Mouse (Mus musculus): Measurements from ENCODE around the gene Mief2. TPM values are rescaled to one million over a fixed set of nuclear protein-coding genes. Genes with fewer than 3 reads are reported as not detected.

The Mief2 gene
- 2.0 and 2.2 TPM in 2 replicates for polyA plus RNA-seq (2012; rRNA removed)

GRCm38 (mm10) chr11:60728260-60728761 lies at the start of gene Mief2:
TSS of gene Mief2 (plus strand) at chr11:60728398.

GRCm38 (mm10) chr11:60699524-60700075 lies 28.6 kb upstream of the Mief2 start, which contains the start of gene Llgl1:
TSS of gene Llgl1 (plus strand) at chr11:60699723.

GRCm38 (mm10) chr11:60726601-60727391 lies 1.4 kb upstream of the Mief2 start, which contains the start of gene Flii:
TSS of gene Flii (minus strand) at chr11:60727263.

DNA sequence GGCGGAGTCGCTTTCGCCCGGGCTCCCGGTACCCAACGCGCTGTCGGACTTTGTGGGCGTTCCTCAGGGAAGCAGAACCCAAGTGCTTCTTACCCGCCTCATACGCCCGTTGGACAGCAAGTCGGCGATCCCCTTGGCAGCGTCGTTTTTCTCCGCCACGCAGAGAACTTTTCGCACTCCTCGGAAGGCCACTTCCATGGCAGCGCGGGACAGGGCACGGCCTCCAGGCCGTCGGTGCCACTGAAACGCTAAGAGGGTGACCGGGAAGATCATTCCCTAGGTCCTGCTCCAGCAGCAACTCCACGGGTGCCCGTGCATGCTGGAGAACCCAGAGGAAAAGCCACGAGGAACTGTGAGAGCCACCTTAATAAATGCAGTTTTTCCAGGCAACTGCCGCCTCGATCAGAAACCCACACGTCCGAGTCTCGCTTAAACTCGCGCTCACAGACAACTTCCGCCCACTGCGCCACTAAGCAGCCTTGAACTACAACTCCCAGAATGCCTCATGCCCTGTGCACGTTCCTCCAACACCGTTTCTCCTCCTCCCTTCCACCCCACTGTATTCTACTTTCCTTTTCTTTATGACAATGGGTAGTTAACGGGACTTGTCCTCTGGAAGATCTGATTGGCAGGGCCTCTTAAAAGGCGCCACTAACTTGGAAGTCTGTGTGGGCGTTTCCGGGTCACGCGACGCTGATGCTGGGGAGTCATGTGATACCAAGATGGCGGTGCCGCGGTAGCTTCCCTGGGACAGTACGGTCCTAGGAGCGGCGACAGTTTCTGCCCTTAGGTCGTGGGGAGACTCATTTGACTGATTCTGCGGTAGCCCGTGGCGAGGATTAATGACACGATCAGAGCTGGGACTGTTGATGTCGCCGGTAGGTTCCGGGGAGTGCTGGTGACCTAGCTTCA lies 48.9 kb downstream of the Mief2 start, which contains the start of the genes Top3a and Smcr8:
Gene Top3a (minus strand): TSS at position 537 of the 912 bp plus-strand sequence.
Gene Smcr8 (plus strand): TSS at position 696 of the 912 bp plus-strand sequence.

Other genes starting within 250 kb of the Mief2 start
- 6.9 and 8.4 TPM in 2 replicates for gene Alkbh5, start 192.0 kb upstream of the Mief2 start, polyA plus RNA-seq (2012; rRNA removed)
- gene Llgl1, start 28.7 kb upstream of the Mief2 start, polyA plus RNA-seq (2012; rRNA removed), result 9.9 and 11.0 TPM in 2 replicates
- 32.0 and 32.6 TPM in 2 replicates for gene Flii, start 1.1 kb upstream of the Mief2 start, polyA plus RNA-seq (2012; rRNA removed)
- 4.4 and 5.5 TPM in 2 replicates for gene Top3a, start 49.0 kb downstream of the Mief2 start, polyA plus RNA-seq (2012; rRNA removed)
- gene Smcr8, start 49.1 kb downstream of the Mief2 start, polyA plus RNA-seq (2012; rRNA removed), result 3.8 and 5.0 TPM in 2 replicates
- 26.8 and 32.0 TPM in 2 replicates for gene Shmt1, start 83.3 kb downstream of the Mief2 start, polyA plus RNA-seq (2012; rRNA removed)
- gene Dhrs7b, start 102.2 kb downstream of the Mief2 start, polyA plus RNA-seq (2012; rRNA removed), result 7.8 and 10.2 TPM in 2 replicates
- gene Tmem11, start 150.9 kb downstream of the Mief2 start, polyA plus RNA-seq (2012; rRNA removed), result 28.6 and 32.0 TPM in 2 replicates
- gene Natd1, start 186.4 kb downstream of the Mief2 start, polyA plus RNA-seq (2012; rRNA removed), result 9.1 and 10.5 TPM in 2 replicates
- 31.0 and 50.3 TPM in 2 replicates for gene Map2k3, start 203.6 kb downstream of the Mief2 start, polyA plus RNA-seq (2012; rRNA removed)